Mouse (Mus musculus): ENCODE data around the gene Arl4c. TPM values are rescaled to one million over a fixed set of nuclear protein-coding genes. Genes with fewer than 3 reads are reported as not detected.

The Arl4c gene
- 11.9 TPM for polyA plus RNA-seq (2017; shearing (Covaris generic))

DNA sequence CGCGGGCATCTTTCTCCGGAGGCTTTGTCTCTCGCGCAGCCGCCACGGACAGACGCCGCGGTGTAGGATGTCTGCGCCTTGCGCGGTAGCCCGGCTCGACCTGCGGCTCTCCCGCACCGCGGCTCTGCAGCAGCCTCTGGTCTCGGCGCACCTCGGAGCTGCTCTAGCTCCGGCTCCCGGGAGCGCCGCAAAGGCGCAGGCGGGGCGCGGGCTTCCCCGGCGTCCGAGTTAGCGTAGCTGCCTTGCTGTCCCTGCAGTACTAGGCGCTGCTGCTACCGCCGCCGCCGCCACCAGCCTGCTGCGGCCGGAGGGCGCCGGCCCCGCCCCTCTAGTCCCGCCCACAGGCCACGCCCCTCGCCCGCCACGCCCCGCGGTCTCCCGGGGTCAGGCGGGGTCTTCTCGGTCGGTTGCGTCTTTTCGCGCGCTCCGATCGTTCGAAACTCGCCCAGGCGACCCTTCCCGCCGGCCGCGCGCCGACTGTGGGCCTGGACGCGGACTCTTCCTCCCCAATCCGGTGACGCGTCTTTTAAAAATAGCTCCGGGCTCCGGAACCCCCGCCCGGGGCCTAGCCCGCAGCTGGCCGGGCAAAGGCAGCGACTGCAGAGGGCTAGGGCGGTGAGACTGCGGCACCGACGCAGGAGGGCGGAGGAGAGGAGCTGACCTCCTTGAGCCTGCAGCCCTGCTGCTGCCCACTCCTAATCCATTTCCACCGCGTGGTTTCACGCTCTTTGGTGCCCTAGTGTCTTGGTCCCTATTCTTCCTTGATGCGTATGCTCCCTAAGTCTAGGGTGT is at the start of gene Arl4c:
Gene Arl4c, minus strand, starts transcription at position 352 of the 792 bp plus-strand sequence.

Other genes with a start within 250 kb of the Arl4c start
- gene Glrp1, start 192.2 kb downstream of the Arl4c start, polyA plus RNA-seq (2017; shearing (Covaris generic)): not detected

All from effector memory CD4-positive, alpha-beta T cell, adult 7 months (primary cell).